Mouse (Mus musculus) cerebral cortex, adult 2 months (tissue): ENCODE measurements around the gene Wsb1.

ENCODE experiments used
- WGBS: fragments of 180-500 bp; shearing (Covaris S2); methylation state at CpG from one replicate; pipeline ENCODE4 v1.1.7; 2018; 5-methylcytosine and 5-hydroxymethylcytosine counted together

The Wsb1 gene

DNA sequence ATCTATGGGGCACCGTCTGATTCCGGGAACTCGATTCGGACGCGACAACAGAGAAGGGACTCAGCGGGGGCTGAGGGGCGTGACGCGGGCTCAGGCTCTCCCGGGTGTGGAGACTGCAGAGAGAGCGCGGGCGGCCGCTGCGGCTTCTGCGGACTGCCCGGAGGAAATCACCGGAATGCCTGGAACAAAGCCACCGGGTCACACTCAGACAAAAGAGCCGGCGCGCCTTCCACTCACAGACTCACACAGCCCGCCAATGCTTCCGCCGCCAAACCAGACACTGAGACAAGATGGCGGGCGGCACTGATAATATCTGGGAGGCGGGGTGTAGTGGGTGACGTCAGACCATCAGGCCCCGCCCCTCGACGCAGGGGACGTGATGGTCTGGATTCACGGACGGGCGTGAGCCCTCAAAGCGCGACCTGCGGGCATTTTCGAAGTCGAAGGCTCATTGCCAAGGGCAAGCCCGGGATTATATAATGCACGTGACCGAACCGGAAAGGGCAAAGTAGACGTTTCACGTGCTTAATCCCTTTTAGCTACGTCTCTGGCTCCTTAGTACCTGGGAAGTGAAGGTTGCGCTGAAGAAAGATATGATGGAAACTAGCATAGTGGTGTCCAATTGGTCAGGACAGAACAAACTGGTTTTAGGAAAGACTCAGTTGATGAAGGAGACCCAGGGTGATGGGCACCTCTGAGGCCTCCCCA lies at the start of gene Wsb1:
Wsb1 (minus strand) TSS at position 281 of the 708 bp plus-strand sequence.
- 2% methylated on average over 50 of the region's 50 CpGs for WGBS

DNA sequence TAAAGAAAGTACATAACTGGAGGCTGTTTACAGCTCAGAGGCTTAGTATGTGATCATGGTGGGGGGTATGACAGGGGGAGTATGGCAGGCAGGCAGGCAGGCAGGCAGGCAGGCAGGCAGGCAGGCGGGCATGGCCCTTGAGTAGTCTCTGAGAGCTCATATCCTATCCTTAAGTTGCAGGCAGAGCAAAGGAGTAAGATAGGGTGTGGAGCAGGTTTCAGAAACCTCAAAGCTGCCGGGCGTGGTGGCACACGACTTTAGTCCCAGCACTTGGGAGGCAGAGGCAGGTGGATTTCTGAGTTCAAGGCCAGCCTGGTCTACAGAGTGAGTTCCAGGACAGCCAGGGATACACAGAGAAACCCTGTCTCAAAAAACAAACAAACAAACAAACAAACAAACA lies 49.8 kb upstream of the Wsb1 start:
- 98% methylated on average over 4 of the region's 4 CpGs for WGBS

DNA sequence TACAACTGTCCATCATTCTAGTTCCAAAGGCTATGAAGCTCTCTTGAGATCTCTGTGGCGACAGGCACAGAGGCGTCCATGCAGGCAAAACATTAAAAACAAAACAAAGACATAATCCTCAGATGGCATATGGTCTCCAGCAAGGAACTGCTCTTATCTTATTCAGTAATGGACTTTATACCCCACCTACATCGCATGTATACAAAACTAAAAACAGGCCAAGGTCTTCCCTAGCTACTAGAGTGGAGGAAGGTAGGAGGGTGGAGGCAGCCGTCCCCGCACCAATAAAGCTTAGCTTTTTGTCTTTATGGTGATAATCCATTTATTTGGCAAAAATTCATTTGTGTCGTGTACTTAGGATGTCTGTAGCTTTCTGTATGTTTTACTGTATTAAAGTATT lies 48.6 kb upstream of the Wsb1 start:
- WGBS = 93% methylated on average over 6 of the region's 6 CpGs

DNA sequence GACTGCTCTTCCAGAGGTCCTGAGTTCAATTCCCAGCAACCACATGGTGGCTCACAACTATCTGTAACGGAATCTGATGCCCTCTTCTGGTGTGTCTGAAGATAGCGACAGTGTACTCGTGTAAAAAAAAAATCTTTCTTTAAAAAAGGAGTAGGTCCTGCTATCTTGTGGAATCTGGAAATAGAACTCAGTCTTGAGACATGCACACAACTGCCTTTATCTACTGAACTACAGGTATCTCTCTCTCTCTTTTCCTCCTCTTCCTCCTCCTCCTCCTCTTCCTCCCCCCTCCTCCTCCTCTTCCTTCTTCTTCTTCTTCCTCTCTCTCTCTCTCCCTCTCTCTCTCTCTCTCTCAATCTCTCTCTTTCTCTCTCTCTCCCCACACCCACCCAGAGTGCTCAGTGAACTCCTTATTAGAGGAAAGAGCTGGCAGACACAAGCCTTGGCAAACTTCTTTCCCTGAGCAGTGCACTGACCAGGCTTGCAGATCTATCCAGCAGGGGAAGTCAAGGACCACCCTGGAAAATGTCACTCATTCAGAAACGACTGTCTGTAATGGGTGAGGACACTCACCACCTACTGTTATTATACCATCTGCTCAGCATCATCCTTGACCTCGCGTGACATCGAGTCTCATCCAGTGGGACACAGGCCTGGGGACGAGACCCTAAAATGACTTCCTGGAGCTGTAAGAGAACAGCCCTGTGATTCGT lies 45.4 kb upstream of the Wsb1 start:
- 82% methylated on average over 9 of the region's 9 CpGs for WGBS

DNA sequence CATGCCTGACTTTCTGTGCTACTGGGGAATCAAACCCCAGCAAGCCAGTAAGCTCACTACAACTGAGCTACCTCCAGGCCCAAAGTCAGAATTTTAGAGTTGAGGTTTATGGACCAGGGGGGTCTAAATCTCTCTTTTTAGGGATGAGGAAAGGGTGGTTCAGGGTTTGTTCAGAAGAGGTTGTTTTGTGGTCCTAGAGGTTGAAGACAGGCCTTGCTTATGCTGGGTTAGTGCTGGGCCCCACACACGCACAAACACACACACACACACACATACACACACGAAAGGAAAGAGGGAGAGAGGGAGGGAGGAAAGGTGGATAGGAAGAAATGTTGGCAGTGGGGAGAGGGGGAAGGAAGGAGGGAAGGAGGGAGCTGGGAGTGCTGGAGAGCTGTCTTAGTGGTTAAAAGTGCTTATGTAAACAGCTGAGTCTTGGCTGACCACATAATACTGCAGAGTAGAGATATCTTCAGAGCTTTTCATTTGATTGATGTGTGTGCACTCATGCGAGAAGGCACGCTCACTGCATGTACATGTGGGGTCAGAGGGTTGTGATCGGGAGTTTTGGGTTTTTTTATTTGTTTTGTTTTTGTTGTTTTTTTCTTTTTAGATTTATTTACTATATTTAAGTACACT lies 42.5 kb upstream of the Wsb1 start, which contains the start of gene Gm9964:
Gm9964 (minus strand) TSS at position 51 of the 636 bp plus-strand sequence.
- WGBS = 90% methylated on average over 5 of the region's 5 CpGs

DNA sequence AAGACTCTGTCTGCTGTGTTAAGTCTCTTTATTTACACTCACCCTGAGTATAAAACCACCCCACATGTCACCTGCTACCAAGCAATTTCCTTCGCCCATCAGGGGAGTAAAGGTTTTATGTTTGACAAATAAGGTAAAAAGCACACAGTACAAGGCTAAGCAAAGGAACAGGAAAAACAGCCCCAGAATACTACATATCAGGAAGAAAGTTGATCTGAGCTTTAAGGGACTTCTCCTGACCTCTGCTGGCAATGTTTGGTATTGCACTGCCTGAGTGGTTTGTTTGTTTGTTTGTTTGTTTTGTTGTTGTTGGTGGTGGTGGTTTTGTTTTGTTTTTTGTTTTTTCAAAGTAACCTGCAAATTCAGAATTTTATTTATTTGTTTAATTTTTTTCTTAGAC lies 41.7 kb upstream of the Wsb1 start:
- 51% methylated on average over 1 of the region's 1 CpGs for WGBS

DNA sequence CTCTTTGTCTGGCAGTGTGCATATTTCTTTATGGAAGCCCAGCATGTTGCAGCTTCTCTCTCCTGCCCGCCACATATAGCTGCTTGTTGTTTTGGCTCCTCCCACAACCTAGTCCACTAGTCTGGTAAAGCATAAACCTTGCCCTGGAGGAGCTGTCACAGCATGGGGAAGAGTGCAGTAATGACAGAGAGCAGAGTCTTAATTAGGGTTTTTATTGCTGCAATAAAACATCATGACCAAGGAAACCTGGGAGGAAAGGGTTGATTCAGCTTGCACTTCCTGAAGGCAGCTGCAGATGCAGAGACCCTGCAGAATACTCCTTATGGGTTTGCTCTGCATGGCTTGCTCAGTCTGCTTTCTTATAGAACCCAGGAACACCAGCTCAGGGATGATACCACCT lies 39.5 kb upstream of the Wsb1 start:
- WGBS = 84% methylated on average over 1 of the region's 1 CpGs

DNA sequence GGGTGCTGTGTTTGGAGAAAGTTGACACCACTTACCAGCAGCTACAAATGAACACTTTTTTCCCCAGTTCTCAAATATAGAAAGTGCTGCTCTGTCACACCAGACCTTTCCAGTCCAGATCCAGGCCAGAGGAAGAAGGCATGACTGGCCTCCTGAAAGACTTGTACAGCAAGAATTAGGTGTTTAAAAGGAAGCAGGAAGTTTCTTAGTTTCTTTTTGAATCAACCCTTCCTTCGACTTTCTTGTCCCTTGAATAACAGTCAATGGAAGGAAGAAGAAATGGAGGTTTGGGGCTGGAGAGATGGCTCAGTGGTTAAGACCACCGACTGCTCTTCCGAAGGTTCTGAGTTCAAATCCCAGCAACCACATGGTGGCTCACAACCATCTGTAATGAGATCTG lies 38.6 kb upstream of the Wsb1 start:
- WGBS = 85% methylated on average over 3 of the region's 3 CpGs

DNA sequence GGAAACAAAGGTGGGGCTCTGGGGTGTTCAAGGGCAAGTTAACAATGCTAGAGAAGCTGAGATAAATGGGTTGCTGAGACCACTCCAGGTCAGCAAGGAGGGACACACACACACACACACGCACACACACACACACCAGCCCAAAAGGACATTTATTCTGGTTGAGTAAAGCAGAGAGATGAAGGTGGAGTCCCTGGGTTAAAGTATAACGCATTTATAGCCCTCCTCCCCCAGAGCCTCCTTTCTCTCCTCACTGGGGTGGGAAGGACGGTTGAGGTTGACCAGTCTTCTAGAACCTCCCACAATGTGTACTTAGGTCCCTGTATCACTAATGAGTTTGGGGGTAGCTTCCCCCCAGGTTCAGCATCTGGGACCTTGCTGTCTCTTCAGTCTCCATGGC lies 37.7 kb upstream of the Wsb1 start:
- 93% methylated on average over 3 of the region's 3 CpGs for WGBS

DNA sequence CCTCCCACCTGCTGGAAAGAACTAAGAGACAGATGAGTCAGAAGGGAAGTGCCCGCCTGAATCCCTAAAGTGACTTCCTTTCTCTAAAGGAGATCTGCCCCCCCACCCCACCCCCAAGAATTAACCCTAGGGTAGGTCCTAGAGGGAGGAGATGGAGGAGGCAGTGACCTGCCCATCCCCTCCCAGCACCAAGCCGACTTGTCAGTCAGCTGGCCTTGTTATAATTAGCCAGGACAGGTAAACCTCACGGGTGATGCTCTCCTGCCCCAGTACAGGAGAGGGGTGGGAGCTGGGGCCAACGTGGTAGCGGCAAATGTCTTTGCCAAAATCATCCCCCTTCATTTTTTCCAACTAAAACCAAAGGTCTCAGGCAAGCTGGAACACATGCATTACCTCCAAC lies 37.2 kb upstream of the Wsb1 start:
- 77% methylated on average over 5 of the region's 5 CpGs for WGBS

DNA sequence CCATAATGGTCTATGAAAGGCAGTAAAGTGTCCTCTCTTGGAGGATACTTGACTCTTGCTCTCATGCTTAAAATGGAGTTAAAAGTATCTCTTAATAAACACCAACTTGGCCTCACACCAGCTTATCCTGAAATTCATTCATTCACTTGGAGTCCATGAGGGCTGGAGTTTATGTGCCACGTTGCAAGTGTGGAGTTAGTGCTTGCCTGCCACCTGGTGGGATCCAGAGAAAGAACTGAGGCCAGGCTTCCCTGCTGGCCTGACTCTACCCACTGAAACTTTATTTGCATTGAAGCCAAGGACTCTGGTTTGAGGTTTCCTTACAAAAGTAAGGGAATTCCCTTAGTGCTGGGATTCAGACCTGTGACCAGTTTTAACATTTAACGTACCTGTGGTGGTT lies 36.0 kb upstream of the Wsb1 start:
- WGBS = 52% methylated on average over 2 of the region's 2 CpGs

DNA sequence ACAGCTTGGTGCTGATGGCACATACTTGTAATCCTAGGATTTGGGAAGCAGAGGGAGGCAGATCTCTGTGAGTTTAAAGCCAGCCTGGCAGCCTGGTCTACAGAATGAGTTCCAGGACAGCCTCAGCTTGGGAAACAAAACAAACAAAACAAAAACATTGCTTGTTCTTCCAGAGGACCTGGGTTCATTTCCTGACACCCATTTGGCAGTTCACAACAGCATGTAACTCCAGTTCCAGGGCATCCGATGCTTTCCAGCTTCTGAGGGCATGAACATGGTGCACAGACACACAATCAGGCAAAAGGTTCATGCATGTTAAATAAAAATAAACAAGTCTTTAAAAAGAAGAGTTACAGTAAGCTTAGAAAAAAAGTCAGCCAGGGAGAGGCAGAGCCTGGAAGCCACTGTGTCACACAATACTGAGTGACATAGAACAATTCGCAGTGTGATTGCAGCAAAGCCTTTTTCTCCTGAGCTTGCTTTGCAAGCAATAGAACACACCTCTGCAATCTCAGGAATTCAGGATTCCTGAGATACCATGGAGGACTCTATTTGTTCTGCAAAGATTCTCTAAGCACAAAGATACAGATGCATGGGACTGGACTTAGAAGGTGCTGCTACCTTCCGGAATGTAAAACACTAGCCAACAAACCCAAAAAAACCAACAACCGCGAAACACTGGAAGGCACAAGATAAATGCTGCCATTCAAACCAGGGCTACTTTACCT lies 34.6 kb upstream of the Wsb1 start:
- 86% methylated on average over 5 of the region's 5 CpGs for WGBS

DNA sequence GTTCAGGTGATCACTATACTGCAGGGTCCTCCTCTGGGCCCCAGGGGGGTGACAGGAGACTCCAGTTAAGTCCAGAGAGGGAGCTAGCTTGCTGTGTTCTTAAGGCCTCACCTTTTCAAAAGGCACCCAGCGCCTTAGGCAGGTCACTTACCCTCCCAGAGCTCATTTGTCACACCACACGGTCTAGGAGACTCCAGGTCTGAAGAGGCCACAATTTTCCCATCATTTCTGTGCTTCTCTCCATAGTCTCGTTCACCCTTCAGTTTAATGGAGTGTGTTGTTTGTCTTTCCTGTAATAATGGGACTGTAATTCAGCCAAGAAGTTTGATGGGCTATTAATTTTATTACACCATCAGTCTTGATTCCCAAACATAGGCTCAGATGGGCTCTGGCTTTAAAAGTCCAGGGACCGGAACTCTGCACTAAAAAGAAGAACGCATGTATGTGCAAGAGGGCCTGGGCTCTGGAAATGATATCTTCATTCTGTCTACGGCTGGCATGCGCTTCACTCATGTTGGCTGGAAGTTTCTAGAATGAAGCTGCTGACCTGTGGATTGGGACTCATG lies 33.9 kb upstream of the Wsb1 start:
- WGBS = 97% methylated on average over 7 of the region's 7 CpGs

DNA sequence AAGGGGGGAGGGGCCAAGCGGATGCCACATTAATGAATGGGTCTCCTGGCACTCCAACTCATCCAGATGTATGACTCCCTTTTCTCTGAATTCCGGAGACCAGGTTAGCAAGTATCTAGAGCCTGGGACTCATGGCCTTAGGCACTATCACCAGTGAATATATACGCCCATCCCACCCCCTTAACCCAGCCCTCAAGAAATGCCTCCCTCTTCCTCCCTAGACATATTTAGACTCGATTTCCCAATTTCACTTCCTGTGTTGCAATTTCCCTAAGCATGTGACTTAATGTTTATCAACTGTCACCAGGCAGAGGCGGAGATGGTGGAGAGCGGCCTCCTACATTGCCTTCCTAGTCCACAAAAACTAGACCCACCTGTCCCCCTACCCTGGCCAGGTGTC lies 33.0 kb upstream of the Wsb1 start:
- 74% methylated on average over 6 of the region's 6 CpGs for WGBS

DNA sequence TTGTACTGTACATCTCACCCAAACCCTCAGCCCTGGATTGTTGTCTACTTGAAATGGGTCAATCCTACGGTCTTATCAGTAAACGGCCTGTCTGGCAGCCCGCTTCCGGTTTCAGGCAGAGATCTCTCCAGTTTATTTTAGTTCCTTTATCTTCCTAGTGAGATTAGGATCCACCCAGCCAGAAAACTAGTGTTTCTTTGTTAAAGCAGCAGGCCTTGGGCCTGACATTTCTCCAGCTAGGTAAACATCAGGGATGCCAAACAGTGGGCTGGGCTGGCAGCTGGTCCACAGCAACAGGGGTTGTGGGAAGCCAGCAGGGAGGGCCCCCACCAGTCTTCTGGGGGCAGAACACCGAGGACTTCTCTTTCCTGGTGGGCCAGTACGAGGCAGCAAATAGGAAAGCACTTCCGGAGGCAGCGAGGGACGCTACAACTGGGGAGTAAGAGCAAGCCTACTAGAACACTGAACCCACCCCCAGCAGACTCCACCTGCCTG lies 31.9 kb upstream of the Wsb1 start:
- WGBS = 81% methylated on average over 9 of the region's 9 CpGs

DNA sequence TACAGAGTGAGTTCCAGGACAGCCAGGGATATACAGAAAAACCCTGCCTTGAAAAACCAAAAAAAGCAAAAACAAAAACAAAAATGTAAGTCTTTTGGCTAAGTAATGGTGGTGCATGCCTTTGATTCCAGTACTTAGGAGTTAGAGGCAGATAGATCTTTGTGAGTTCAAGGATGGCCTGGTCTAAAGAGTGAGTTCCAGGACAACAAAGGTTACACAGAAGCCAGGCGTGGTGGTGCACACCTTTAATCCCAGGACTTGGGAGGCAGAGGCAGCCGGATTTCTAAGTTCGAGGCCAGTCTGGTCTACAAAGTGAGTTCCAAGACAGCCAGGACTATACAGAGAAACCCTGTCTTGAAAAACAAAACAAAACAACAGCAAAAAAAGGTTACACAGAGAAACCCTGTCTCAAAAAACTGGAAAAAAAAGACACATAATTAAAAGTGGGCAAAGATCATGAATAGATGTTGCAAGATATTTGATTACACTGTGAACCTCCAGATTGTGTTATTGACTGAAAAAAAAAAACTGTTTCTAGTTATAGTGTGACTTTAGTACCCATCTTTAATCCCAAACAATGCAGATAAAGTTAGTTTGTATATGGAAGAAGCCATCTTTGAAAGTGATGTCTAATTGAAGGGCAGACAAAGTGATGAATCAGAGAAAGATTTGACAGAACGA lies 29.0 kb upstream of the Wsb1 start:
- WGBS = 97% methylated on average over 4 of the region's 4 CpGs

DNA sequence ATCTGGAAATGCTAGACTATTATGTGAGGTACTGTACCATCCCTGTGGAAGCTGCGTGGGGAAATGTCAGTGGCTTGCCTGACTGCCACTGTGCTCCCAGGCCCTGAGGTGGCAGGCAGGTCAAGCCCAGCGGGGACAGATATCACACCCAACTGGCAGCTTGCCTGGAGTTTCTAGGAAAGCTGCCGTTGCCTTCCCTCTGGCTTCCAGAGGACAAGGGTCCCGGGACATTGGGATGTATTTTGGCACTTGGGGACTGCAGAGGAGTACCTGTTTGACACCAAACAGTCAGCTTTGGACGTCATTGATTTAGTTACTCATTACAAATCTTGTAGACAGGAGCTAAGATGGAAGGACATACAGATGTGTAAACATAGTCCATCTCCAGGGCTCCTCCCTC lies 26.9 kb upstream of the Wsb1 start:
- WGBS = 80% methylated on average over 5 of the region's 5 CpGs

DNA sequence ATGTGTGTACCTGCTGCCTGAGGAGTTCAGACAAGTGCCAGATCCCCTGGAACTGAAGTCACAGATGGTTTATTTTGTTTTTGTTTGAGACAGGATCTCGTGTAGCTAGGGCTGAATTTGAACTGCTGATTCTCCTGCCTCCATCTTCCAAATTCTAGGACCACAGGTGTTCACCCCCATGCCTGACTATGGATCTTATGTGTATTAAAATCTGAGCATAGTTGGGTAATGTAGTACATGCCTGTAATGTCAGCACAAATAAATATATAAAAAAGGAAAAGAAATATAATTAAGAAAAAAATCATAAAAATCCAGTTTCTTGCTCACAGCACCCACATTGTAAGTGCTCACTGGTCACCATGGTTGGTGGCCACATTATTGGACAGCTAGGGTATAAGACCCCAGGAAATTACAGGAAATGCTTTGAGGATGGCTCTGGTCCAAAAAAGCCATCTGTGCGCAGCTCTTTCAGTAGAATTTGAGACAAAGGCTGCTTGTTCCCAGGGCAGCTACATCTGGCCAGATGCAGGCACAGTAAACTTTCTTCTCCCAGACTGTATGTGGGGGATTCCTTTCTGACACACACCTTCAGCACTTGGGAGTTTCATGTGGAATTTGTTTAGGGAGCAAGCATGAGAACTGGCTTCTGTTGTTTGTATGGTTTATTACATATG lies 25.4 kb upstream of the Wsb1 start:
- WGBS = 66% methylated on average over 2 of the region's 2 CpGs

DNA sequence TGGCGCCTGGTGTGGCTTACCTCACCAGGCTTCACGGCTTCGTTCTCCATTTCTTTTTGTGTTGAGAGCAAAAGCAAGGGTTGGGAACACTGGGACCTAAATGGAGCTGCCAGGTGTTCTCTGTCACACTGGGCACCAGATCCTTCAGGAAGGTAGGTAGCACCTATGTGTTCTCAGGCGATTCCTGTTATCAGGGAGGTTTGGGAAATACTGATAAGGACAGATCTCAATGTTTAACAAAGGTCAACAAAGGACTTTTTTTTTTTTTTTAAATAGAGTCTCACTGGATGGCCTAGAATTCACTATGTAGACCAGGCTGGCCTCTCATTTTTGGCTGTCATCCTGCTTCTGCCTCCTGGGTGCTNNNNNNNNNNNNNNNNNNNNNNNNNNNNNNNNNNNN lies 19.3 kb upstream of the Wsb1 start:
- 95% methylated on average over 4 of the region's 4 CpGs for WGBS

DNA sequence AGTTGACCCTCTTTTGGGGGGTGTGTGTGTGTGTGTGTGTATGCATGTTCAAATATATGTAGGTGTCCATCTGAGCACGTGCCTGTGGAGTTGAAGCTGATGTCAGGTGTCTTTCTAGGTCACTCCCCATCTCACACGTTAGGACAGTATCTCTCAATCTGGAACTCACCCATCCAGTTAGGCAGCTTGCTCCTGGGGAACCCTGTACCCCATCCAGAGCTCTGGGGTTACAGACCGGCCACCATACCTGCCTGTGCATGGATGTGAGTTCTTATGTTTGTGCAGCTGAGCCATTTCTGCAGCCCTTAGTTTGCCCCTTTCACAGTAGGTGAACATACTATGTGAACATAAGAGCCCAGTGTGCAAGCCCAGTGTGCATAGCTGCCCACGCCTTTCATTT lies 18.6 kb upstream of the Wsb1 start:
- WGBS = 88% methylated on average over 4 of the region's 4 CpGs

DNA sequence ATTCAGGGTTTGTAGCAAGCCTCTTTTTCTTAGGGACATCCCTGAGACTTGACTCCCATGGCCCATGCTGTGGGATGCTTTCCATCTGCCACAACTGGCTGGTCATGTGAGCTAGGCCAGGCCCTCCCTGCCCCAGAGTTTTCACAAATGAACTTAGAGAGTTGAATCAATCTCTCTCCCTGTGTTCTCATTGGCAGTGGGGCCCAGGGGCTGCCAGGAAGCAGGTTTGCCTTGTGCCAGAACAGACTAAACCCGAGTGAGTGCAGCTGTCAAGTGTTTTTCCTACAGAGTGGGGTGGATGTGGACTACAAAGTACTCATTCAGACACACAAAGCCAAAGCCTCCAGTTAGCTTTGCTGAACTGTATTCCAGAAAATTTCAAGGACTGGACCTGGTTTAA lies 12.7 kb upstream of the Wsb1 start:
- WGBS = 48% methylated on average over 1 of the region's 1 CpGs
